Mouse (Mus musculus) embryonic fibroblast, embryonic 13.5 days (primary cell): Measurements from ENCODE around the gene Erc2.

Source experiments
- CTCF ChIP-seq: IDR thresholded peaks from 2 replicates; pipeline ENCODE4 v1.5.1; 2011; ENCODE audit warnings: mild to moderate bottlenecking, control low read depth, low read length, moderate library complexity, borderline replicate concordance; ENCODE audit not compliant: insufficient read depth
- POLR2A ChIP-seq: IDR thresholded peaks from 2 replicates; pipeline ENCODE4 v1.6.1; 2011; ENCODE audit warnings: low read depth, mild to moderate bottlenecking, control low read depth, low read length, moderate library complexity

GRCm38 (mm10) chr14:28512805-28513590 lies 890.8 kb downstream of the Erc2 start:
- TF ChIP-seq CTCF (no peak), POLR2A (no peak)
